Mouse (Mus musculus): ENCODE data around the gene Ppip5k2.

DNA sequence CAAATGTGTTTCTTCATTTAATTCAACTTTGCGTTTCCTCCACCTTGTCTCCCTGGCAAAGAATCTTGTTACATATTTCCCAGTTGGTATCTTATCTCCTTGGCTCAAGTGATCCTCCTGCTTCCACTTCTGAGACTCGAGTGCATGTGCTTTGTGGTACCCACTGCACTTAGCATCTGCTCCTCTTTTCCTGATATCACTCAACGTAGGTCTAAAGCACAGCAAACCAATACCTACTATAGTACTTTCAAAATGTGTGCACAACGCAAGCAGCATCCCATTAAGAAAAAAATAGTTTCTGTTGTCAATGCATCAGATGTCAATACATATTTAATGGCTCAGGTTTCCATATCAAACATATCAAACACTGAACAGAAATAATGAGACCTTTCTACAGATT, 24.5 kb downstream of the Ppip5k2 start:
- TF ChIP-seq CTCF (IDR thresholded peaks at IDR 0.05; ENCODE audit: low read depth): no peak
- TF ChIP-seq EP300 (IDR thresholded peaks at IDR 0.05; ENCODE audit: low read depth): no peak
